Comparison of ENCODE assay signal across 8 mouse cellular contexts in genomic region chr12:70799231-70800002, GRCm38 (mm10). TPM values are rescaled to one million over a fixed set of nuclear protein-coding genes. Genes with fewer than 3 reads are reported as not detected.
DNase-seq lines count a peak whose midpoint lies in the region; ATAC-seq and TF ChIP-seq lines count a peak whose summit lies in the region.

No protein-coding gene starts in this region.

- no peak overlapping the region for H3K9ac ChIP-seq in stomach, embryonic 14.5 days (replicated peaks; ENCODE audit: low read depth, low read length)
- H3K9ac ChIP-seq in midbrain, embryonic 16.5 days (ENCODE audit: low read depth, low read length): no peak overlapping the region

- DNase-seq in kidney, postnatal 4 days: peak; percentile 36 to 47
- no peak for DNase-seq in kidney, adult 2 months
- peak; percentile 42 for DNase-seq in embryonic facial prominence, embryonic 10.5 days (ENCODE audit: low spot score)
- DNase-seq in left cerebral cortex, postnatal 25 days (ENCODE audit: low spot score in 2 of 2): peak; percentile 31 to 86
- DNase-seq in cerebellum, adult 18-20 months: no peak
- no peak for DNase-seq in testis, postnatal 14 days (ENCODE audit: low spot score)

- H3K4me3 ChIP-seq in kidney, adult 2 months (ENCODE audit: insufficient read depth, low read depth, low read length): no peak overlapping the region
- H3K4me3 ChIP-seq in embryonic facial prominence, embryonic 10.5 days: no peak overlapping the region
- H3K4me3 ChIP-seq in stomach, embryonic 14.5 days (ENCODE audit: low read depth, low read length): no peak overlapping the region
- no peak overlapping the region for H3K4me3 ChIP-seq in midbrain, embryonic 16.5 days (ENCODE audit: low read depth, low read length)

- no peaks in the 10 kb centered on the region for H3K27me3 ChIP-seq in kidney, adult 2 months (replicated peaks; ENCODE audit: control insufficient read depth, insufficient read depth, low read length)
- no peaks in the 10 kb centered on the region for H3K27me3 ChIP-seq in embryonic facial prominence, embryonic 10.5 days (replicated peaks; ENCODE audit: low read depth, poor library complexity, severe bottlenecking)
- H3K27me3 ChIP-seq in stomach, embryonic 14.5 days (ENCODE audit: control insufficient read depth, insufficient read depth, low read length): no peaks in the 10 kb centered on the region
- H3K27me3 ChIP-seq in midbrain, embryonic 16.5 days (ENCODE audit: control insufficient read depth, insufficient read depth, low read depth, low read length): no peaks in the 10 kb centered on the region

- WGBS in kidney, adult 2 months: 50% methylated on average over 19 of the region's 19 CpGs
- WGBS in embryonic facial prominence, embryonic 10.5 days: 42% methylated on average over 19 of the region's 19 CpGs
- 27% methylated on average over 19 of the region's 19 CpGs for WGBS in stomach, embryonic 14.5 days
- 53% methylated on average over 19 of the region's 19 CpGs for WGBS in midbrain, embryonic 16.5 days

- H3K4me1 ChIP-seq in kidney, adult 2 months (ENCODE audit: control insufficient read depth, insufficient read depth, low read length): no peaks in the 10 kb centered on the region
- H3K4me1 ChIP-seq in embryonic facial prominence, embryonic 10.5 days: peaks cover 37% of the 10 kb centered on the region
- peaks cover 6% of the 10 kb centered on the region; the same call in 1 of the 2 replicates for H3K4me1 ChIP-seq in stomach, embryonic 14.5 days (ENCODE audit: control insufficient read depth, insufficient read depth, low read length)
- peaks cover 3% of the 10 kb centered on the region; the same call in 1 of the 2 replicates for H3K4me1 ChIP-seq in midbrain, embryonic 16.5 days (ENCODE audit: control insufficient read depth, insufficient read depth, low read length)

- no peaks in the 10 kb centered on the region for H3K9me3 ChIP-seq in embryonic facial prominence, embryonic 10.5 days
- no peaks in the 10 kb centered on the region for H3K9me3 ChIP-seq in stomach, embryonic 14.5 days (ENCODE audit: control insufficient read depth, low read depth, low read length)
- no peaks in the 10 kb centered on the region for H3K9me3 ChIP-seq in midbrain, embryonic 16.5 days (replicated peaks; ENCODE audit: control insufficient read depth, low read length, poor library complexity, severe bottlenecking)

- no peak overlapping the region; the same call in 1 of the 2 replicates for H3K4me2 ChIP-seq in stomach, embryonic 14.5 days (replicated peaks; ENCODE audit: low read depth, low read length)
- H3K4me2 ChIP-seq in midbrain, embryonic 16.5 days (ENCODE audit: low read length): no peak overlapping the region

- no peak overlapping the region for H3K27ac ChIP-seq in kidney, adult 2 months (ENCODE audit: insufficient read depth, low read depth, low read length)
- H3K27ac ChIP-seq in embryonic facial prominence, embryonic 10.5 days (replicated peaks): peak overlapping the region; percentile 41; the same call in 1 of the 2 replicates
- no peak overlapping the region for H3K27ac ChIP-seq in stomach, embryonic 14.5 days (ENCODE audit: low read length)
- no peak overlapping the region for H3K27ac ChIP-seq in midbrain, embryonic 16.5 days (ENCODE audit: low read length)

- H3K36me3 ChIP-seq in kidney, adult 2 months (ENCODE audit: control insufficient read depth, insufficient read depth, low read length): no peaks in the 10 kb centered on the region
- H3K36me3 ChIP-seq in embryonic facial prominence, embryonic 10.5 days (replicated peaks): no peaks in the 10 kb centered on the region
- no peaks in the 10 kb centered on the region for H3K36me3 ChIP-seq in stomach, embryonic 14.5 days (ENCODE audit: control insufficient read depth, insufficient read depth, low read length)
- no peaks in the 10 kb centered on the region for H3K36me3 ChIP-seq in midbrain, embryonic 16.5 days (ENCODE audit: control insufficient read depth, insufficient read depth, low read length)

- peak; percentile 76 for ATAC-seq in stomach, embryonic 14.5 days (ENCODE audit: insufficient number of reproducible peaks, insufficient read depth, low FRiP score, low read depth)
- no peak; the same call in 1 of the 2 replicates for ATAC-seq in midbrain, embryonic 16.5 days

- TF ChIP-seq CTCF in kidney, adult 2 months (conservative IDR thresholded peaks at IDR 0.05; ENCODE audit: insufficient read depth, insufficient read length, low read depth, low read length): no peak

- intact Hi-C loops in left cerebral cortex, postnatal 25 days (cut with DNase I): no loop called here

- no peak for TF ChIP-seq POLR2A in kidney, adult 2 months (IDR thresholded peaks at IDR 0.05; ENCODE audit: low read depth, low read length)

RNA-seq across cellular contexts. Expression of gene Frmd6, which starts 25.9 kb away (rescaled TPM):
- polyA plus RNA-seq in kidney, adult 2 months (2012; rRNA removed): 6.4 and 6.8 TPM in 2 replicates
- polyA plus RNA-seq in embryonic facial prominence, embryonic 10.5 days (2016; fragmentation: Nextera tagmentation; extraction: Ambion mirVana): 45.1 and 54.5 TPM in 2 replicates
- 10 to 100 TPM; 34.9 to 40.8 TPM for total RNA-seq in left cerebral cortex, postnatal 25 days (2021)
- polyA plus RNA-seq in stomach, embryonic 14.5 days (2014; fragmentation: Nextera tagmentation; extraction: Ambion mirVana): 32.5 and 36.2 TPM in 2 replicates
- 8.1 and 8.3 TPM in 2 replicates for polyA plus RNA-seq in midbrain, embryonic 16.5 days (2015; fragmentation: Nextera tagmentation; extraction: Ambion mirVana)

Comparison
In these comparisons a context has a peak if more than half of its experiments do, and no peak if none do; other contexts are left out.
1. DNase-seq: peak in kidney, postnatal 4 days (2 of 2), embryonic facial prominence, embryonic 10.5 days (single experiment) and left cerebral cortex, postnatal 25 days (2 of 2); none in kidney, adult 2 months (single experiment), cerebellum, adult 18-20 months (0 of 2) and testis, postnatal 14 days (single experiment).